Mouse (Mus musculus): Measurements from ENCODE around the gene Cd200r3.
A peak's percentile ranks its signal among the peaks of the same experiment; 100 is the strongest.

The Cd200r3 gene

DNA sequence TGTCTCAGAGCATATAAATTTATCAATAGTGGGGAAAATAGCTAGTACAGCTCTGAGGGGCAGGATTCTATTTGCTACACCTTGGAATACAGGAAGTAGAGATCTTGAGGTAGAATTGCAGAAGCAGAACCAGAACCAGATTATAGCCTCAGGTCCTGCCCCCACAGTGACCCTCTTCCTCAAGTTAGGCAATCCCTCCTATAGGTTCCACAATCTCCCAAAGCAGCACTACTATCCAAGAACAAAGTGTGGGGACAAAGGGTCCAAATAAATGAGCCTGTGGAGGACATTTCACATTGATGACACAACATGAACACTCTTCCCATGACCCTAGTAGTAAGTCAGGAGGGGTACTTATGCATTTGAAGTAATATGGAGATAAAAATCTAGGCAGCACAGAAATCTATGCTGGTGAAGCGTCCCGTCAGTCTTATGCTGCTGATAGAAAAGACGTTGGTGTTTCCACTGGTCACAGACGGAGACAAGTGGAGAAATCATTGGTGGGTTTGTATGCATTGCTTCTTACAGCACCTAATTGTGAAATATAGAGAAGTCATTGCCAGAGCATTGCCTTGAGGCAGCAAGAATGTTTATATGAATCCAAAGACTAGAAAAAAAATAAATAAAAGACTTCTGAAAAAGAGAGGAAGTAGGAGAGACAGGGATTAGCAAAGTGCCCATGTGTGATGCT lies 45.3 kb downstream of the Cd200r3 start:
- no peak for DNase-seq (ENCODE audit: low spot score in 2 of 2)

- no peak for DNase-seq (ENCODE audit: low spot score in 2 of 2)
These were observed 50.0 kb downstream of the Cd200r3 start for GRCm38 (mm10) chr16:44993319-44994019.

- no peak for DNase-seq (ENCODE audit: low spot score in 2 of 2)
These were observed 50.9 kb downstream of the Cd200r3 start for GRCm38 (mm10) chr16:44994206-44994953.

DNA sequence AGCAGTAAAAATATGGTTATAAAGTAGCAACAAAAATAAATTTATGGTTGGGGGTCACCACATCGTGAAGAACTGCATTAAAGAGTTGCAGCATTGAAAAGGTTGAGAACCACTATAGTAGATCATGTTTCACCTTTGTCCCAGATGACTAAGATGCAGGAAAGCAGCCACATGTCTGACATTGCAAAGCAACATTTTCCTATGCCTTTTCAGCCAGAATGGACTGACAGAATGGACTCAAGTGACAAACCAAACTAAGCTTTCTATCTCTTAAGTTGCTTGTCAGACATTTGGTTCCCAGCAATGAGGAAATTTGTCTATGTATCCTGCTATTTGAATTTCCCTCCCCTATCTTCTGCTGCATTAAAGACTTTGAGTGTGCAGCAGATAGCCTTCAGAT lies 51.6 kb downstream of the Cd200r3 start:
- no peak for DNase-seq (ENCODE audit: low spot score in 2 of 2)

DNA sequence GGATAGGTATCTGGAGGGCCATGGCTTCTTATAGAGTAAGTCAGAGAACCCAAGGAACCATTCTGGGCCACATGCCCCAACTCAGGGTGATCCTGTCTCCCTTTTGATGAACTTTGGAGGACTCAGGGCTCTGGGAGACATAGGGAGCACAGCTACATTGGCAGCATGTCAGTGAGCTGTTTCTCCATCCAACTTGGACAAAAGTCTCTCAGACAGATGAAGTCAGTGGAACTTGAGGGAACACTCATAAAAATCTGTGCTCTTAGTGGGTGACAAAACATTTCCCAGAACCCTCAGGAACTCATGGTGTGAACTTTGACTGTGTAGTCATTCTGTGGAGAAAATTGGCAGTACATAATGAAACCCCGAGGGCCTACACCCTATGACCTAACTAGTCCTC lies 53.2 kb downstream of the Cd200r3 start:
- no peak for DNase-seq (ENCODE audit: low spot score in 2 of 2)

- no peak for DNase-seq (ENCODE audit: low spot score in 2 of 2)
These were observed 56.1 kb downstream of the Cd200r3 start for GRCm38 (mm10) chr16:44999537-44999936.

- no peak for DNase-seq (ENCODE audit: low spot score in 2 of 2)
These were observed 61.0 kb downstream of the Cd200r3 start for GRCm38 (mm10) chr16:45004443-45004842.

DNA sequence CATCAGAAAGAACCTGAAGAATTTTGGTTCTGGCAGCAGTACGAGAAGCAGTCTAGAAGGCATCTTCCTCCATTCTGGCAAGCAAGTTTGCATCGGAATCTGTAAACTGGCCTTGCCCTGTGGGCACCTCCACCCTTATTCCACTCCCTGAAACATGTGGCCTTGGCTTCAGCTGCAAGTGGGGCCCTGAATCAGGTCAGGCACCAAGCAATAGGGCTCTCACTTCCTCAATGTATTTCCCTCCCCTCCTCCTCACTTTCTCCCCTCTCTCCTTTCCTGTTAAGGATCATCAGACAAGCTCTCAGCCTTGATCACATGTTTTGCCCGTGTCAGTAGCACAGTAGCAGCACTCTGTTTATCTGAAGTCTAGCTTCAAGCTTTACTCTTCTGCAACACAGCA lies 61.8 kb downstream of the Cd200r3 start:
- no peak for DNase-seq (ENCODE audit: low spot score in 2 of 2)

DNA sequence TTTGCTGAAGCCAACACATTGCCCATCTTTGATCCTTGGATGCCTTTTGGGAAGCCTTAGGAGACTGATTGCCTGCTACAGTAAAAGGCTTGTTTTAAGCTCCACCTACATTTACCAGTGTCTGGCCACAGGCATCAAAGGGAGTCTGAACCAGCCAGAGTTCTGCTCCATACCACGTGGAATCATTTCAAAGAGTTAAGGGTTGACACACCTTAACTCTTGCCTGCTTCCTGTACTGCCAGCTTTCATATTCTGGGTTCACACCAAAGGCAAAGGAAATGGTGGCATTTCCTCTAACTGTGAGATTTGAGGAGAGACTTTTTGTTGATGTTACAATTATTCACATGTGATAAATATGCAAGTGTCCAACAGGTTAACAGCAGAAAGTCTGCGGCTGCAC lies 63.5 kb downstream of the Cd200r3 start:
- no peak for DNase-seq (ENCODE audit: low spot score in 2 of 2)

- DNase-seq (ENCODE audit: low spot score in 2 of 2): no peak
These were observed 64.3 kb downstream of the Cd200r3 start for GRCm38 (mm10) chr16:45007807-45008206.

DNA sequence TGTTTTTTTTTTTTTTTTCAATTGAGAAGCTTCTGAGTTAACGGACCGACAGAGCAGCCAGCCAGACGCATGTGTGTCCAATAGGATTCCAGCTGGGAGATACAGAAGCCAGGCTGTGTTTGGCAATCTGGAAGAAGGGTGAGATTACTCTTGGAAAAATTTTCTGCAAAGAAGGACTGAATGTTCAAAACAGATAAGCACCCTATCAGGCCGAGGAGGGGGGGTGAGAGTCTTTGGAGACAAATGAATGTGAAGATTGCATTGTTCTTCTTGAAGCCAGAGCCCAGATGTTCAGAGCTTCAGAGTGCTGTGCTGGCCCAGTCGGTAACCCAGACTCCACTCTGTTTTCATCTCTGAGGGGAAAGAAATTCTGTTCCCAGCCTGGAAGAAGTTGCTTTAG lies 66.2 kb downstream of the Cd200r3 start:
- DNase-seq (ENCODE audit: low spot score in 2 of 2): no peak

GRCm38 (mm10) chr16:45015591-45015990 lies 72.1 kb downstream of the Cd200r3 start:
- DNase-seq (ENCODE audit: low spot score in 2 of 2): no peak

- DNase-seq (ENCODE audit: low spot score in 2 of 2): no peak
These were observed 73.0 kb downstream of the Cd200r3 start for GRCm38 (mm10) chr16:45016488-45016887.

DNA sequence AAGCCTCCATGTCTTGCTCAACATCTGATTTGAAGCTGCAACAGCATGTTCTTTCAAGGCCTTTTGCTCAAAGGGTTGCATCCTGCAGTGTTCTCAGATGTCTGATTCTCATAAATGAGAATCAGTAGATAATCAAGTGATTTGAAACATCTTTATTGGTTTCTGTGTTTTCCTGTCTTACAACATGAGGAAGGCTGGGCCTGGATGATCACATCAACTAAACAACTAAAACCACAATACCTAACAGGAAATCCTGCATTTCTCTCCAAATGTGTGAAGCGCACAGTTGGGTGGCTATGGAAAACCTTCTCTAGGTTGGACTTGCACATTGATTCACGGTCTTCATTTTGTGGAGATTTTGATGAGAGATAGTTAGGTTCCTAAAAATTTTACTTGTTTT lies 75.4 kb downstream of the Cd200r3 start:
- DNase-seq (ENCODE audit: low spot score in 2 of 2): no peak

DNA sequence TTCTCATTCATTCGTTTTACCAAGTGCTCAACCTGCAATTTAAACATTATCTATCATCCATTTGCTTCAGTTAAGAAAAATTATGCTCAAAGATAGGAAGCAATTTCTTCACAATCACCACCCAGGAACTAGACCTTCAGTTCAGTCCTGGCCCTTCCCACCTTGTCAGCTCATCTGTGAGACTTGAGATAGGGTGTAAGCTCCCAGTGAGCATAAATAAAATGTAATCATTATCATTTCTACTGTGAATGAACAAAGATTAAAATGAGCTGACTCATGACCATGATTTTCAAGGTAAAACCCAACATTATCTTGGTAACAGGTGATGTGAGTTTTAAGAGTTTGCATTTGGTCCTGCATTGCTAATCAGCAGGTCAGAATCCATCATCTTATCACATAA lies 76.6 kb downstream of the Cd200r3 start:
- DNase-seq (ENCODE audit: low spot score in 2 of 2): no peak

GRCm38 (mm10) chr16:45020669-45021309 lies 77.3 kb downstream of the Cd200r3 start:
- DNase-seq (ENCODE audit: low spot score in 2 of 2): no peak

- DNase-seq (ENCODE audit: low spot score in 2 of 2): no peak
These were observed 78.0 kb downstream of the Cd200r3 start for GRCm38 (mm10) chr16:45021443-45021842.

DNA sequence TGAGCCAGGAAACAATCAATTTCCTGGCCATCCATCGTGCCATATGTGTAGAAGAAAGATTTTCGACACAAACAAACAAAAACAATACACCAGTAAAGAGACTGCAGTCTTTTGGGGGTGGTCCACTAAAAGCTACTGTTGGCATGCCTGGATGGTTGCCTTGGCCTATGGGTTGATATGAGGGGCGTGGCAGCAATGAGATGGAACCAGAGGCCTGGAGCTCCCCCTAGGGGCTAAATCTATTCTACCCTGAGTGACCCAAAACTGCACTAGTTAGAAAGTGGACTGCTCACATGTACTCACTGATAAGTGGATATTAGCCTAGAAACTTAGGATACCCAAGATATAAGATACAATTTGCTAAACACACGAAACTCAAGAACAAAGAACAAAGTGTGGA lies 80.4 kb downstream of the Cd200r3 start:
- peak in 1 of 2 experiments; percentile 14 for DNase-seq (ENCODE audit: low spot score in 2 of 2)

DNA sequence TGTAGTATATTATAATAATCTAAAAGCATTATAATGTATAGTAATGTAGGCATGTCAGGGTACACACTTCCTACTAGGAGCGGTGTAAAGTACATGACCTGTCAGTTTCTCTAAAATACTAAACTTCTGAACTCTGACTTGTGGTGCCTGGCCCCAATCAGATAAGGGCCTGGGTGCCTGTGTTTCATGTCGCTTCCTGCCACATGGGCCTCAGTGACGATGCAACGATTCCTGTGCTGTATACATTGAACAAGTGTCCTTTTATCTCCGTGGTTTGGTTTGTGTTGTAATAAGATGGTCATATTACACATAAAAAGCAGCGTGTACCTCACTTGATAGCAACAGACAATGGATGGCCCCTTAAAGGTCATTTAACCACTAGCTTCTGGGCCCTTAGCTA lies 81.8 kb downstream of the Cd200r3 start:
- no peak for DNase-seq (ENCODE audit: low spot score in 2 of 2)

DNA sequence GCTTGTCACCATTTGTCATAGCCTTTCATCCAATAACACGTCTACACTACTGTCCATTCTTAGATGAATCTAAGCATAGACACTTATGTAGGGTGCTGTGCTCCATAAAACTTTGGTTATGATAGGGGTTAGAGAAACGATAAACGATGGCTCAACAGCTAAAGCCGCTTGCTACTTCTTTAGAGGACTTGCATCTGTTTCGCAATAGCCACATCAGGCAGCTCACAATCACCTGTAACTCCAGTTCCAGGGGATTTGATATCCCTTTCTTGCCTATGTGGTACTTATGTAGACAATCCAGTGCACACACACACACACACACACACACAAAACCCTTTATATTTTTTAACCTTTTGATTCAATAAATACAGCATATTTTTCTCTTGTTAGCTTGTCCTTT lies 85.6 kb downstream of the Cd200r3 start:
- DNase-seq (ENCODE audit: low spot score in 2 of 2): no peak

- DNase-seq (ENCODE audit: low spot score in 2 of 2): no peak
These were observed 86.0 kb downstream of the Cd200r3 start for GRCm38 (mm10) chr16:45029493-45029892.

GRCm38 (mm10) chr16:45030127-45030526 lies 86.6 kb downstream of the Cd200r3 start:
- DNase-seq (ENCODE audit: low spot score in 2 of 2): no peak
